Mouse (Mus musculus): ENCODE data around the gene Ager. TPM values are rescaled to one million over a fixed set of nuclear protein-coding genes. Genes with fewer than 3 reads are reported as not detected.

Ager gene
- total RNA-seq, 4 experiments from 2014 or later: 0.39 to 0.83 (median 0.54) TPM

GRCm38 (mm10) chr17:34630761-34631301 lies 33.2 kb downstream of the Ager start:
- DNase-seq (ENCODE audit: low spot score in 2 of 2): no peak

GRCm38 (mm10) chr17:34631647-34632046 lies 34.0 kb downstream of the Ager start:
- DNase-seq (ENCODE audit: low spot score in 2 of 2): no peak

GRCm38 (mm10) chr17:34632261-34632691 lies 34.6 kb downstream of the Ager start:
- peak; percentile 80 to 88 for DNase-seq (ENCODE audit: low spot score in 2 of 2)

DNA sequence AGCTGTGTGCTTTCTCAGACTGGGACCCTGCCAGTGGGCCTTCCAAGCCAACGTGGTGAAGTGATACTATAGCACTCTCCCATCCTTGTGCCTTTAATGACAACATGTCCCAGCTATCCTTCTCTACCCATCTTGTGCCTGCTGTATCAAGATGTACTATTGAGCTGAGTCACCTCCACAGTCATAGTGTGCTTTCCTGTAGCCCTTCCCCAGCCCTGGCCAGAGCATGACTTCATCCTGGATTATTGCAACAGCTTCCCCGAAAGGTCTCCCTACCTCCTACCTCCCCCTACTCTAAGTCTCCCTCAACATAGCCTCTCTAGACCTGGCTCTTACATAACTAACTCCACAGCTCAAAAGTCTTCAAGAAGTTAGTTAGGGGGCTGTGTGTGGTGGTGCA lies 38.0 kb downstream of the Ager start:
- DNase-seq (ENCODE audit: low spot score in 2 of 2): no peak

DNA sequence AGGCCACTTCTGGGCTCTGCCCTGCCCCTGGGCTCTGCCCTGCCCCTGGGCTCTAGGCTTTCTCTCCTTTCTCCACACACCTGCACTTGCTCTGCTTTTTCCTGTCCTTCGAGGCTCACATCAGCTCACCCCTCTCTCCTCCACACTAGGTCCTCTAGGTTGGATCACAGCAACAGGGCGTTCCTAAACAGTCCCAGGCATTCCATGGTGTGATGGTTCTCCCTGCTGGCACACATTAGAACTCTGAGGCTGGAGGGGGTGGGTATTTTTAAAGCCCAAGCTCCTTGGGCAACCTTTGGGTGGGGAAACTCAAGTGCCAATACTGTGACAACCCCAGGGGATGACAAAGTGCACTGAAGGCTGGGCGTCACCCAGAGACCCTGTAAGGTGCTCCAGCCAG lies 39.8 kb downstream of the Ager start:
- no peak for DNase-seq (ENCODE audit: low spot score in 2 of 2)

GRCm38 (mm10) chr17:34639461-34640255 lies 42.0 kb downstream of the Ager start:
- no peak for DNase-seq (ENCODE audit: low spot score in 2 of 2)

DNA sequence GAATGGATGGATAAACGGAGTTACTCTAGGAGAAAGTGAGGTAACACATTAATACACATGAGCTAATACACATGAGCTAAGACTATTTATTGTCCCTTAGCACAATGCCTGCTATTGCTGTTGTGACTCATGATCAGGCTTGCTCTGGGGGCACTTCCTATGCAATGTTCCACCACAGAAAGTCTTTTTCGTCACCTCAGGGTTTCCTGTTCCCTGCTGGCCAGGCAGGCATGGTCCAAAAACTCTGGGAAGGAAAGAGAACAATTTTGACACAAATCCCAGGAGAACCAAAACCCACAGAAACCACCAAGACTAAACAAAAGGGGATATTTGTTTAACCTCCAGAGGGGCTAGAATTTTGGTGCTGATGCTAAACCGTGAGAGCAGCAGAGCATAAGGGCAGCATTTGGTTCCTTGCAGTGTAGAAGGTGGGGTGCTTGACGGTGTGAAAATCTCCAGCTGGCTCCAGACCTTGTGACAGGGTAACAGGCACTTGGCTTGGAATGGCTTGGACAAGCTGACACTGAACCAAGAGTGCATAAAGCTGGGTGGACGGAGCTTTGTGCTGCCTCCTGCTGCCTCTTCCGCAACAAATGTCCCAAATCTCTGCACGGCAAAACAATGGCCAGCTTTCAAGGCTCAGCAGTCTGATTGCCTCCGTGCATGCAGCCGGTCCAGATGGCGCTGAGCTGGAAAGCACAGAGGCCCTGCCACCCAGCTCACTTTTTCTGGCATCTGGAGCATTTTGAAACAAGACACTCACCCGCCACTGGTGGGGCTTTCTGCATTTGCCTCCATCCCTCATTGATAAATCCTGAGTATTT lies 43.3 kb downstream of the Ager start:
- no peak for DNase-seq (ENCODE audit: low spot score in 2 of 2)

- no peak for DNase-seq (ENCODE audit: low spot score in 2 of 2)
Measured at GRCm38 (mm10) chr17:34641945-34642344, 44.3 kb downstream of the Ager start.

DNA sequence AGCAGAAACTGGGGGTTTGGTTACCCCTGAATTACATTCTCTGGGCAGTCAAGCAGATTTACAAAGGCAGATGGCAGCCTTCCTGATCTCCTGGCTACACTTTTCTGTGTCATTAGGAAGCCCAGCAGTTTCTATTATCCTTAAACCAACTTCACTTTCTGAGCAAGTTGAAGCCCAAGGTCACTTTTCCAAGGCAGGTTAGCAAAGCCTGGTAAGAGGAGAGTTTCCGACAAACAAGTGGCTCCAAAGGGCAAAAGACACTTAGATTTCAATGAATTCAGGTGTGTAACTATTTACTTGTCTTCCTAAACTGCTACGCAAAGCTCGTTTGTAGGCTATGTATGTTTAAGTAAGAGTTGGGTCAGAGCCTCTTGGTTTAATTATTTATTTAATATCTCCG lies 45.7 kb downstream of the Ager start:
- no peak for DNase-seq (ENCODE audit: low spot score in 2 of 2)

DNA sequence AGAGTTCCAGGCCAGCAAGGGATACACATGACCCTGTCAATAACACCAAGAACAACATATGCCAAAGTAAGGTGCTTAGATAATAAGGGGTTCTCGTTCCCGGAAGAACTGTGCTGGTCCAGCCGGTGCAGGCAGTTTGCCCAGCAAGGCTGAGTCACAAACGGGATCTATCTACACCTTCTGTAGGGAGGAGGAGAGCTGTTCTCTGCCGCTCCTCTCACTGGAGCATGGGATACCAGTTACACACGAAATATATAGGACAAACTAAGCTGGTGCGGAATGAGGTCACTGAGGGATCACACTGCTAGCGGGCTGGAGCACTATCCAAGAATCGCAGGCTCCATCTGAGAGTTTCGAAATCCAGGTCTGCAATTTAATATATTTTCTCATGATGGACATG lies 46.3 kb downstream of the Ager start:
- DNase-seq (ENCODE audit: low spot score in 2 of 2): no peak

DNA sequence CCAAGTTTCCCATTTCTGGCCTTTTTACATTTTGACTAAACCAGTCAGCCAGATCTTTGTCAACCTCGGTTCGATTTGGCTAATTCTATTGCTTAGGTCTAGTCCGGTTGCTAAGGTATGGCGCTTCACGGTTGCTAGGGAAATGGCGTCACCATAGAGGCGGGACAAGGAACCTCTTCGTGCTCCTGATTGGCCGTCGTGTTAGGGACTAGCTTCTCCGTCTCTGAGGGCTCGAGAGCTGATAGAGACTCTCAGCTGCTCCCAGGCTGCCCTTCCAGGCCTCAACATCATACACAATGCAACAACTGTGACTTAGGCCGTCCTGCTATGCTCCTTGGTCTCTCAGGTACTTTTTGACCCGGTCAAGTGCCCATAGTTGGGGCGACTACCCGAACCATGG lies 46.9 kb downstream of the Ager start, which contains the start of gene Fkbpl:
Fkbpl (plus strand) TSS at position 157 of the 400 bp plus-strand sequence.
- peak; percentile 92 to 95 for DNase-seq (ENCODE audit: low spot score in 2 of 2)

- no peak for DNase-seq (ENCODE audit: low spot score in 2 of 2)
Measured at GRCm38 (mm10) chr17:34645256-34645829, 47.7 kb downstream of the Ager start.

DNA sequence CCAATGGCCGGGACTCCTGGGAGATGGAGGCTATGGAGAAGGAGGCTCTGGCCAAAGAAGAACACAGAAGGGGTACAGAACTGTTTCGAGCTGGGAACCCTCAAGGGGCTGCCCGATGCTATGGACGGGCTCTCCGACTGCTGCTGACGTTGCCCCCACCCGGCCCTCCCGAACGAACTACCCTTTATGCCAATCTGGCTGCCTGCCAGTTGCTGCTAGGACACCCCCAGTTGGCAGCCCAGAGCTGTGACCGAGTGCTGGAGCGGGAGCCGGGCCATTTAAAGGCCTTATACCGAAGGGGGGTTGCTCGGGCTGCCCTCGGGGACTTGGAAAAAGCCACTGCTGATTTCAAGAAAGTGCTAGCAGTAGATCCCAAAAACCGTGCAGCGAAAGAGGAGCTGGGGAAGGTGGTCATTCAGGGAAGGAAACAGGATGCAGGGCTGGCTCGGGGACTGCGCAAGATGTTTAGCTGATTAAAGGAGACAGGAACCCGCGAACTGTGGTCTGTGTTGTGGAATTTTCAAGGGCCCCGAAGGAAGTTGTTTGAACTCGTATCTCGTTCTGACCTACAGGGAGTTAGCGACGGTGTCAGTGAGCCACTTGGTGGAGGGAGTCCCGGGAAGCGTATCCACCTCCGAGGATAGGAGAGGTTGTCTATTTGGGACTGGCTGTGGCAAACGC lies 48.3 kb downstream of the Ager start:
- peak in 1 of 2 experiments; percentile 18 for DNase-seq (ENCODE audit: low spot score in 2 of 2)

DNA sequence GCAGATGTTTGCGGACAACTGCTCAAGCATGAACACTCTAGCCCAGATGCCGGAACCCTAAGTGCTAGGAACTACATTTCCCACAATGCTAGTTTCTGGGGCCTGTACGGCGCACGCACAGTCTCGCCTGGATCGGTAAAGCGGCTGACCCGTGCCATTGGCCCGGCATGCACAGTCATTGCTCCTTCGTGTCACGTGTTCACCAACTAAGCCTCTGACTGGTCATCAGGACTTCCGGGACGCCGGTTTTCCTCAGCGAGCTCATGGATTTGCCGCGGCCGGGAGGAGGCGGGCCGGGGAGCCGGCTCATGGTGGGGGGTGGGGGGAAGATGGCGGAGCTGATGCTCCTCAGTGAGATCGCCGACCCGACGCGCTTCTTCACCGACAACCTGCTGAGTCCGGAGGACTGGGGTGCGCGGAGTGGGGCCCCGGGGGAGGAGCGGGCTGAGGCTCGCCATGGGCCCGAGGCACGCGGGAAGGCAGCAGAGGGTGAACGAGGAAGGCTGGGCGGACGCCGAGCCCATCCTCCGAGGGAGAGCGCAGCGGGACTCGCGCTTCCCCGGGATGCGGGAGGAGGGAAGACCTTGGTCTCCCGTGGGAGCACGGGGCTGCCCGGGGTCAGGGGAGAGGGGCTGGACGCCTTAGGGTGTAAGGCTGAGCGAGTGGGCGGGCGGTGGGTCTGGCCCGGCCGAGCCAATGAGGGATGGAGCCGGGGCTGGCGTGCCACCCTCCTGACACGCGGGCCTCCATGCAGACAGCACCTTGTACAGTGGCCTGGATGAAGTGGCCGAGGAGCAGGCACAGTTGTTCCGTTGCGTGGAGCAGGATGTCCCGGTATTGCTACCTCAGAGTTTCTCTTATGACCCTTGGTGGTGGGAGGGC lies 49.5 kb downstream of the Ager start, which contains the start of gene Atf6b:
Atf6b (plus strand) TSS at position 241 of the 882 bp plus-strand sequence.
- DNase-seq (ENCODE audit: low spot score in 2 of 2): peak; percentile 80 to 99

DNA sequence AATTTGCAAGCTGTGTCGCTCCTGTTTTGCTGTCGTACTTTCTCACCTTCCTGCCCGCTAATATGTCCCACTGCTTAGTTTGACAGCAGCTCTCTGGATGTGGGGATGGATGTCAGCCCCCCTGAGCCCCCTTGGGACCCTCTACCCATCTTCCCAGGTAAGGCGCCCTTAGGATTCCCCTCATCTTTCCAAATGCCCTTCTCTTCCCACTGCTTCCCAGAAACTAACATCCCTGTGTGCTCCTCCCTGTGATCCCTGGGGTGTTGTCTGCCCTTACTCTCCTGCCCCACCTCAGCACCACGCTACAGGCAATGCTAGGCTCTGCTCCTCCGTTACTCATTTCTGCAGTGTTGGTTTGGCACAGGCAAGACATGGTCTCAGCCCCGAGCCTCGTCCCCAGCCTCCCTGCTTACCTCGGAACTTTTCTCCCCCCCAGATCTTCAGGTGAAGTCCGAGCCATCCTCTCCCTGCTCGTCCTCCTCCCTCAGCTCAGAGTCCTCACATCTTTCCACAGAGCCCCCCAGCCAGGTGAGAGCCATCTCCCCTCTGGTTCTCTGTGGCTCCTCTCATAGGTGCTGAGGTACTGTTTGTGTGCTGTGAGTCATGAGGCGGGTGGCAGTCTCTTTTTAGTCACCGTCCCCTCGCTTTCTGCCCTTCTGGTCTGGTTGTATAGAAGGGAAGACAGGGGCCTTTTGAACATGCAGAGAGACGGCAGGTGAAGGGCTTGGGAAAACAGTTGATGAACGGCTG lies 50.7 kb downstream of the Ager start:
- DNase-seq (ENCODE audit: low spot score in 2 of 2): no peak

- DNase-seq (ENCODE audit: low spot score in 2 of 2): no peak
Measured at GRCm38 (mm10) chr17:34649106-34649864, 51.6 kb downstream of the Ager start.
